8 mouse cellular contexts compared by ENCODE assay signal in the genomic region with DNA sequence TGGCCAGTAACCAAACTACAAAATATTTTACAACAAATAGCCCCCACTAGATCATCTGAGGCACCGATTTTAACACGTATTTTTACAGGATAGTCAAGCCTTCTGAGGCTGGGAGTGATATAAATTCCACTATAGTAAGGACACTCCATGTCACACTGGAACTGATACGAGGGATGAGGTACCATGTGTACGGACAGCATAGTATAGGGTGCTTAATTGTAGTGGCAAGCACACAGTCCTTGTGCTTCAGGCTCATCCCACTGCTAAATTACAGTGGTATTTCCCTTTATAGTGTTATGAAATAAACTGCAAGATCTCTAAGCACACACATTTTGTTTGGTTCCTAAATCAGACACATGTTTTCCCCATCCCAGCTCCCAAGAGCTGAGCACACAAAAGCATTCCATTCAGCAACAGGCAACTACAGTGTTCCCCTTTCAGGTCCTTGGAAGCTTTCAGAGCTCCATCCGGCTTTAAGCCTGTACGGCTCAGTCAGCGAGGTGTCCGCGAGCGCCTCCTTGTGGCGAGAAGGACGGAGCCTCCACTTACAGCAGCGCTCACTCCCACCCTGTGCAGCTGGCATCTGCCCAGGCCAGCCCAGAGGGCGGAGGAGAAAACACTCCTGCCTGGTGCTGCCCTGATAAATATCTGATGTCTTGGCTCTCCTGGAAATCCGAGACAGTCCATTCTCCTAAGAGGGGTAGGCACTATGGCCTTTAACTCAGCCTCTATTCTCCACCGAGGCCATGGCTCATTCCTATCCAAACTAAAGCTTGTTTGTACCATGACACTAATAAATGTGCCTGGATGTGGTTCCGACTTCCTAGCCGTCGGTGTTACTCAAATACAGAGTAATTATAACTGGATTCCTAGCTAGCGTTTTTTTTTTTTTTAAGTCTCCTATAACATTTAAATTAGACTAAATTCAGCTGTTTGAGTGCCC.
DNase-seq lines count a peak whose midpoint lies in the region; ATAC-seq and TF ChIP-seq lines count a peak whose summit lies in the region.

No protein-coding gene starts in this region.

- peak; percentile 48 for DNase-seq in WW6 (ENCODE audit: low read depth, low spot score)
- DNase-seq in cerebellum, adult 8-10 months = peak; percentile 12
- peak; percentile 85 for DNase-seq in forelimb bud, embryonic 11.5 days (ENCODE audit: low read depth, low spot score)
- DNase-seq in hindbrain, postnatal 0 days (ENCODE audit: low spot score) = peak; percentile 94
- DNase-seq in left cerebral cortex, adult 8-10 months (ENCODE audit: low spot score in 2 of 2) = peak; percentile 64 to 72
- DNase-seq in midbrain, embryonic 10.5 days (ENCODE audit: low spot score) = peak; percentile 85
- DNase-seq in adipocyte (ENCODE audit: low spot score) = no peak

- peak; percentile 95 for ATAC-seq in hindbrain, postnatal 0 days

- H3K27me3 ChIP-seq in hindbrain, postnatal 0 days (ENCODE audit: insufficient read depth, low read length) = no peaks in the 10 kb centered on the region
- H3K27me3 ChIP-seq in midbrain, embryonic 10.5 days (ENCODE audit: low read depth, poor library complexity, severe bottlenecking) = peaks cover 49% of the 10 kb centered on the region
- H3K27me3 ChIP-seq in small intestine, adult 2 months (ENCODE audit: control insufficient read depth, insufficient read depth, low read length) = no peaks in the 10 kb centered on the region

- H3K4me2 ChIP-seq in hindbrain, postnatal 0 days (ENCODE audit: low read depth, low read length) = no peak overlapping the region

- no peak for TF ChIP-seq POLR2A in small intestine, adult 2 months (IDR thresholded peaks at IDR 0.05; ENCODE audit: low read depth, low read length)

- TF ChIP-seq CTCF in hindbrain, postnatal 0 days (IDR thresholded peaks at IDR 0.05; ENCODE audit: low read depth) = peak; percentile 95
- peak; percentile 81 for TF ChIP-seq CTCF in small intestine, adult 2 months (IDR thresholded peaks at IDR 0.05; ENCODE audit: extremely low read depth, insufficient read length, insufficient replicate concordance, low read depth, low read length)

- WGBS in hindbrain, postnatal 0 days = 24% methylated on average over 20 of the region's 20 CpGs
- 42% methylated on average over 20 of the region's 20 CpGs for WGBS in midbrain, embryonic 10.5 days
- 21% methylated on average over 20 of the region's 20 CpGs for WGBS in small intestine, adult 2 months

- H3K9me3 ChIP-seq in hindbrain, postnatal 0 days (ENCODE audit: low read length) = no peaks in the 10 kb centered on the region
- no peaks in the 10 kb centered on the region for H3K9me3 ChIP-seq in midbrain, embryonic 10.5 days (replicated peaks)

- H3K4me1 ChIP-seq in hindbrain, postnatal 0 days (ENCODE audit: insufficient read depth, low read length) = peaks cover 19% of the 10 kb centered on the region; the same call in 1 of the 2 replicates
- H3K4me1 ChIP-seq in midbrain, embryonic 10.5 days = peaks cover 38% of the 10 kb centered on the region
- peaks cover 8% of the 10 kb centered on the region for H3K4me1 ChIP-seq in small intestine, adult 2 months (ENCODE audit: control insufficient read depth, insufficient read depth, insufficient read length, low read length)

- peak overlapping the region; percentile 9; the same call in 1 of the 2 replicates for H3K27ac ChIP-seq in hindbrain, postnatal 0 days
- H3K27ac ChIP-seq in midbrain, embryonic 10.5 days (replicated peaks) = no peak overlapping the region
- no peak overlapping the region for H3K27ac ChIP-seq in small intestine, adult 2 months (ENCODE audit: insufficient read depth, low read depth, low read length)

- no peaks in the 10 kb centered on the region for H3K36me3 ChIP-seq in hindbrain, postnatal 0 days (ENCODE audit: insufficient read depth, low read length)
- no peaks in the 10 kb centered on the region for H3K36me3 ChIP-seq in midbrain, embryonic 10.5 days
- H3K36me3 ChIP-seq in small intestine, adult 2 months (ENCODE audit: control insufficient read depth, insufficient read depth, low read length) = no peaks in the 10 kb centered on the region

- H3K4me3 ChIP-seq in hindbrain, postnatal 0 days (ENCODE audit: low read length) = no peak overlapping the region
- no peak overlapping the region for H3K4me3 ChIP-seq in midbrain, embryonic 10.5 days
- no peak overlapping the region for H3K4me3 ChIP-seq in small intestine, adult 2 months (ENCODE audit: low read depth, low read length)

- H3K9ac ChIP-seq in hindbrain, postnatal 0 days (replicated peaks; ENCODE audit: low read length) = no peak overlapping the region
